Mouse (Mus musculus): ENCODE data around the gene Cecr2. TPM values are rescaled to one million over a fixed set of nuclear protein-coding genes. Genes with fewer than 3 reads are reported as not detected.

Cecr2 gene
- polyA plus RNA-seq (2014; fragmentation: Illumina TruSeq; extraction: RNeasy Lipid Tissue Mini Kit (QIAGEN cat#74804)) = 5.7 TPM

DNA sequence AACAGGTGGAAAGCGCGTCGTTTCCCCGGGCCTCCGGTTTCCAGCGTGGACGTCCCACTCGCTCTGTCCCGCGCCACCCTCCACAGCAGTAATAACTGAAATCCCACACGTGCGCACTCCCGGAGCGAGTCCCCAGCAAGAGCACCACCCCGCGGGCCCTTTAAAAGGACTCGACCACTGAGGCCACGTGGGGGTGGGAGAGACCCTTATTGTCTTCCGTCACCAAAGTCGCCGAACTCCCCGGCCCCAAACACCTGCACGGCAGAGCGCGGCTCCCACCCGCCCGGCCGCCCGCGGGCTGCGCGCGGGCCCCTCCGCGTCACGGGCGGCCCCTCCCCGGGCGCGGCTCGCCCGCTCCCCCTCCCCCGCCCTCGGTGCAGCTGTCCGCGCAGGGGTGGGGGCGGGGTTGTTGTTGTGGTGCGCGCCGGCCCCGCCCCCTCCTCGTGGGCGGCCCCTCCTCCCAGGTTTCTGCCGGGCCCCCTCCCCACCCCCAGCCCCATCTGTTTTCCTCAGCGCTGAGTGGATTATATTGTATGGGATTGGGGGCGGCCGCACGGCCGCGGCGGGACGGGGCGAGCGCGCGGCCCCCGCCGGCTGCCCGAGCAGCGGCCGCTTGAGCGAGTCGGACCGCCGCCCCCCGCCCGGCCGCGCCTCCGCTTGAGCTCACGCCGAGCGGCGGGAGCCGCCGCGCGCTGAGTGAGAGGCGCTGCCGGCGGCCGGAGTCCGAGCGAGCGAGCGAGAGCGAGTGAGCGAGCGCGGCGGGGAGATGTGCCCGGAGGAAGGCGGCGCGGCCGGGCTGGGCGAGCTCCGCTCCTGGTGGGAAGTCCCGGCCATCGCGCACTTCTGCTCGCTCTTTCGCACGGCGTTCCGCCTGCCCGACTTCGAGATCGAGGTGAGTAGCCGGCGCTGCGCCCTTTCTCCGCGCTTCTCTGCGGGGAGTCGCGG lies at the start of gene Cecr2:
TSS of gene Cecr2 (plus strand) at position 554 of the 945 bp plus-strand sequence.

DNA sequence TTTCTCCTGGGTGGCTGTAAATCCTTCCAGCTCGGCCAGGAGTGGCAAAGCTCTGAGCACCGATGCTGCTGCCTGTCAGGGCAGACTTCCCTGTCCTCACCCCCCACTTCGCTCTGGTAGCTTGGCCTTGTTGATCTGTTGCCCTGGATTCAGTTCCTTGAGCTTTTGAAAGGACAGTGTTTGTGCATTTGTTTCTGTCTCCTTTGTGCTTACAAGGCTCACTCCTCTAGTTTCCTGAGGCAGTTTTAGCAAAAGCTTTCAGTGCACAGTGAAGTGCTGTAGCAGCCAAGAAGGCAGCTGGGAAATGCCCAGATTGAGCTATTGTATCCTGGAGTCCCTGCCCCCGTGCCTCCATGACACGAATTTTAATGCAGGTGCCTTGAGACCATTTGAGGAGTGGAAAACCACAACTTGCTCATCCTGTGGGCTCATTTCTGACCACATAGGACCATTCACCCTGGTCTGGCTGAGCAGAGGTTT lies 107.0 kb downstream of the Cecr2 start, which contains the start of gene Slc25a18:
TSS of gene Slc25a18 (plus strand) at position 430 of the 480 bp plus-strand sequence.

Other genes starting within 250 kb of the Cecr2 start
- gene Il17ra, start 203.1 kb upstream of the Cecr2 start, polyA plus RNA-seq (2014; fragmentation: Illumina TruSeq; extraction: RNeasy Lipid Tissue Mini Kit (QIAGEN cat#74804)) = 7.0 TPM
- gene Tmem121b, start 172.6 kb upstream of the Cecr2 start, polyA plus RNA-seq (2014; fragmentation: Illumina TruSeq; extraction: RNeasy Lipid Tissue Mini Kit (QIAGEN cat#74804)) = not detected
- gene Hdhd5, start 135.1 kb upstream of the Cecr2 start, polyA plus RNA-seq (2014; fragmentation: Illumina TruSeq; extraction: RNeasy Lipid Tissue Mini Kit (QIAGEN cat#74804)) = 3.8 TPM
- gene Slc25a18, start 107.2 kb downstream of the Cecr2 start, polyA plus RNA-seq (2014; fragmentation: Illumina TruSeq; extraction: RNeasy Lipid Tissue Mini Kit (QIAGEN cat#74804)) = 1.6 TPM
- gene Atp6v1e1, start 156.4 kb downstream of the Cecr2 start, polyA plus RNA-seq (2014; fragmentation: Illumina TruSeq; extraction: RNeasy Lipid Tissue Mini Kit (QIAGEN cat#74804)) = 369 TPM
- 18.3 TPM for gene Bcl2l13, start 169.8 kb downstream of the Cecr2 start, polyA plus RNA-seq (2014; fragmentation: Illumina TruSeq; extraction: RNeasy Lipid Tissue Mini Kit (QIAGEN cat#74804))

Data from ovary, adult 10 weeks (tissue).